Mouse (Mus musculus) embryonic facial prominence, embryonic 10.5 days (tissue): ENCODE results near the gene Fam110a. TPM values are rescaled to one million over a fixed set of nuclear protein-coding genes. Genes with fewer than 3 reads are reported as not detected.

Source experiments
- DNase-seq: peaks from one replicate; pipeline ENCODE4 v3.0.0-alpha.2; 2017; ENCODE audit warnings: low spot score
- H3K27ac ChIP-seq: fragments of 300-500 bp; sonication (generic); replicated peaks from 2 replicates; pipeline ENCODE4 v1.5.1; 2016; ENCODE audit warnings: mild to moderate bottlenecking
- H3K27me3 ChIP-seq: fragments of 300-500 bp; sonication (generic); replicated peaks from 2 replicates; pipeline ENCODE4 v1.6.1; 2016; ENCODE audit warnings: low read depth, mild to moderate bottlenecking; ENCODE audit not compliant: poor library complexity, severe bottlenecking
- H3K36me3 ChIP-seq: fragments of 300-500 bp; sonication (generic); replicated peaks from 2 replicates; pipeline ENCODE4 v1.6.1; 2016; ENCODE audit warnings: mild to moderate bottlenecking, moderate library complexity
- H3K4me1 ChIP-seq: fragments of 300-500 bp; sonication (generic); 2 replicates; pipeline ENCODE4 v1.6.1; 2016
- H3K4me3 ChIP-seq: fragments of 300-500 bp; sonication (generic); 2 replicates; pipeline ENCODE4 v1.5.1; 2016; ENCODE audit warnings: mild to moderate bottlenecking, moderate library complexity
- H3K9me3 ChIP-seq: fragments of 300-500 bp; sonication (generic); 2 replicates; pipeline ENCODE4 v1.6.1; 2016; ENCODE audit warnings: mild to moderate bottlenecking
- WGBS: fragments of 180-500 bp; shearing (Covaris S2); methylation state at CpG from one replicate; pipeline ENCODE4 v1.1.7; 2016; 5-methylcytosine and 5-hydroxymethylcytosine counted together
- polyA plus RNA-seq: library from polyadenylated mRNA; unstranded; fragments of >200 nt; fragmentation: Nextera tagmentation; extraction: Ambion mirVana; gene quantifications from 2 replicates; pipeline ENCODE4 v1.2.1, GENCODE M21; 2016

The Fam110a gene
- polyA plus RNA-seq, 1 experiment from 2014 or later, result 48.4 TPM

DNA sequence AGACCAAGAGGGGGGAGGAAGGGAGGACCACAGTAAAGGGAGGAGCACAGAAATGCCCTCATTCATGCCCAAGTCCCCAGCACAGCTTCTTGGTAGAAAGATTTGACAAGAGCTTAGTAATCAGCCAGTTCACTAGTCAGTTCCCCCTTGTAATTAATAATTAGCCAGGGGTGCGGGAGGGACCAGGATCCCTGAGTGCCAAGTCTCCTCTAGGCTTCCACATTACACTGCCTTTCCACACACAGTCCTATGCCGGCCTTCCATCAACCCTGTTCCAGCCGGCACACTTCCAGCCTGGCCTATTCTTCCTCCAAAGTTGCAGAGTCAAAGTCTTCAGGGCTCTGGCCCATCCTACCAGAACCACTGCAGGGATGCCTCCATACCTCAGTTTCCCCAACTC is 4.0 kb downstream of the Fam110a start:
- H3K27ac ChIP-seq, result no peak overlapping the region
- no peak overlapping the region for H3K4me3 ChIP-seq
- peaks cover 48% of the 10 kb centered on the region for H3K27me3 ChIP-seq
- peaks cover 16% of the 10 kb centered on the region; the same call in 1 of the 2 replicates for H3K36me3 ChIP-seq
- no peak for DNase-seq
- 90% methylated on average over 3 of the region's 3 CpGs for WGBS
- H3K4me1 ChIP-seq, result peaks cover 83% of the 10 kb centered on the region
- H3K9me3 ChIP-seq, result no peaks in the 10 kb centered on the region

DNA sequence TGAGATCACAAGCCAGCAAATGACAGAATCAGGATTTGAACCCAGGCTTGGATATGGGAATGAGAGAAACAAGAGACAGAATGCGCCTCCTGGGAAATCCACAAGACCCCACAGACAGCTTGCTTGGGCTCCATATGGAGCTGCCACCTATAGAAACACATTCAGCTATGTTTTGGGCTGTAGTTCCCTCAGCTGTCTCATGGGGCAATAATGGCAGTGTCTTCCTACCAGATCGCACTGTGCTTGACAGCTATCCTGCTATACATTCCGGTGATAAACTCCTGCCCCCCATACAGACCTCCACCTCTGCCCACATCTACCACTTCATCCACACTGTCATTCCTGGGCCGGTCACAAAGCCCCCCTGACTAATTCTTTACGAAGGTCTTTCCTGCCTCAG is 4.7 kb downstream of the Fam110a start:
- no peak overlapping the region for H3K4me3 ChIP-seq
- WGBS, result 89% methylated on average over 5 of the region's 5 CpGs
- peaks cover 86% of the 10 kb centered on the region for H3K4me1 ChIP-seq
- H3K27me3 ChIP-seq, result peaks cover 48% of the 10 kb centered on the region
- H3K9me3 ChIP-seq, result no peaks in the 10 kb centered on the region
- no peak for DNase-seq
- peaks cover 18% of the 10 kb centered on the region for H3K36me3 ChIP-seq
- H3K27ac ChIP-seq, result no peak overlapping the region

DNA sequence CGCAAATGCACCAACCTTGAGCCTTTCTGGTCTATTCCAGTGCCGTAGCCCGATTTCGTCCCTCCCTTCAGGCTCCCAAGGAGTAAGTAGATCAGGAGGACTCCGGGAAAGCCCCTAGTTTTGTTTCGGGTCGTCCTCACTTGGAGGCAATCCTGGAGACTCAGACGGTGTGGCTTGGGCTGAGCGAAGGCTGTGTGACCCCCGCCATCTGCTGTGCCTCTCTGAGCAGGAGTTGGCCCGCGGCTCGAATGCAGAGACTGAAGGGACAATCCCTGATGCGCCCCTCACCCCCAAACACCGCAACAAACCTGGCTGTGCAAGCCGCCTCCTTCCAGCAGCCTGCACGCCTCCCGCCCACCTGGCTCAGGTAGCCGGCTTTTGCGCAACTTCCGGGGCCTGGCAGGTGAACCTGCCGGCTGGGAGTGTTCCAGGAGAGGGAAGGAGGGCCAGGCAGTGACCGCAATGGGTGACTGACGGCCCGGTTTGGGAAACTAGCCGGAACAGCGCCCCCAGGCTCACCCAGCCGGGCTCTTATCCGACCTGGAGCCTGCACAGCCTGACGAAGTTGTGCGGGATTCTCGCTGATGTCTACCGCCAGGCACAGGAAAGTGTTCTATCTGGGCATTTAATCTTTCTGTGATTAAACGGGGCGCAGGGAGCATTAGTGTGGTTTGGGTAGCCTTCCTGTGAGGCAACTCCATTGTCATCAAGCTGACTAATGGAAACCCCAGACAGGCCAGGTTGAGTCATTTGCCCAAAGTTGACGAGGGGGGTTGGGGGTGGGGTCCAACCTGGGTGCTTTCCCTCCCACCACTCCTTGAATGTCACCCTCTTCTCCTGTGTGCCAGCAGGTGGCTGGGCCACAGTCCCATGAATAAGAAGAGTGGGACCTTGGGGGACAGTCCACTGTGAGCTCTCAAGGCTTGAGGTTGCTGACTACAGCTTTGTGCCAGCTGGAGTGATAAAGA is 6.1 kb downstream of the Fam110a start:
- Histone ChIP-seq H3K27me3 (peaks cover 48% of the 10 kb centered on the region), H3K27ac (peak overlapping the region; percentile 78), H3K4me1 (peaks cover 88% of the 10 kb centered on the region), H3K4me3 (peak overlapping the region; percentile 49), H3K36me3 (peaks cover 33% of the 10 kb centered on the region), H3K9me3 (no peaks in the 10 kb centered on the region)
- peak; percentile 64 for DNase-seq
- WGBS, result 5% methylated on average over 36 of the region's 36 CpGs

DNA sequence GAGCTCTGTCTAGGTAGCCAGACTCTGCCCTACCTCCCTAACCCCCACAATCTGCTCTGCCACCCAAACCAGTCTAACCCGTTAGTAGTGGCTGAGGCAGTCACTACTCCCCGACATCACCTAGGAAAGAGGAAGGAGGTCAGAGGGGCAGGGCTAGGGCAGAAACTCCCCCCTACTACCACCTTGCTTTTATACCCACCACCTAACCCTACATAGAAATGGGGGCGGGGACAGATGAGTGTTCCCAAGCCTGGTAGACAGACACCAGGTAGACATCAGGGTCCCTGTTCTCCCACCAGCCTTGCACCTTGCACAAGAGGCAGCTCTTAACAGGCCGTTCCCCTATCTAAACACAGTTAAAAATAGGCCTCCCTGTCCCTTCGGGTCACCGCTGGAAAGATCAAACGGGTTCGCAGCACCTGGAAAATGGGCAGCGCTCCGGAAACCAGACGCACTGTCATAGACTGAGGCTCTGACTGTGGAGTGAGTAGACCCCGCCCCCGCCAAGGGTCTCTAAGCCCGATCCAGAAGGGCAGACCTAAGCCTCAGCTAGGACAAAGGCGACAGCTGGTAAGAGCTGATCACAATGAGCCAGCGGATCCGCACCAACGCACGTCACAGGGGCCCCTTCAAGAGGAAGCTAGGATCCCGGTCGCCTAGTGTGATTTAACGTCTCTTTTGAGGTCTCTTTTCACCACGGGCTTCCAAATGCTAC is 7.0 kb downstream of the Fam110a start:
- 9% methylated on average over 23 of the region's 23 CpGs for WGBS
- peak; percentile 69 for DNase-seq
- Histone ChIP-seq H3K36me3 (peaks cover 41% of the 10 kb centered on the region), H3K4me3 (peak overlapping the region; percentile 49), H3K4me1 (peaks cover 88% of the 10 kb centered on the region), H3K27ac (peak overlapping the region; percentile 78), H3K27me3 (peaks cover 48% of the 10 kb centered on the region), H3K9me3 (no peaks in the 10 kb centered on the region)

DNA sequence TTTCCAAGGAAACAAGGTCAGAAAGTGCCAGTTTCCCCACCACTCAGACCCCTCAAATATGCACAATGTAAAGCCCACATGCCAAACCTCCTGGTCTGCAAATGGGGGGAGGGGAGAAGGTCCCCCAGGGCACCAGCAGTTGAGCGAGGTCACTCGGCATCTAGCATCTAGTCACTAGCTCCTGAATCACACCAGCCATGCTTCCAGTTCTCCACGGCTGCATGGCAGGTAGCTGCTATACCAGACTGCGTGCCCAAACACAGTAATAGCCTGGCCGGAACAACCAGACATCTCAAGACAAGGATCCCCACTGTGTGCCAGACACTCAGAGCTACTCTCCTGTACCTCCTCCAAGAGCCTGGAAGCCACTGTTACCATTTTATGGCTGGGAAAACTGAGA is 8.3 kb downstream of the Fam110a start:
- Histone ChIP-seq H3K9me3 (no peaks in the 10 kb centered on the region), H3K4me1 (peaks cover 87% of the 10 kb centered on the region), H3K36me3 (peaks cover 39% of the 10 kb centered on the region), H3K27ac (no peak overlapping the region), H3K4me3 (no peak overlapping the region), H3K27me3 (peaks cover 48% of the 10 kb centered on the region)
- 80% methylated on average over 5 of the region's 5 CpGs for whole genome bisulfite sequencing
- no peak for DNase-seq

DNA sequence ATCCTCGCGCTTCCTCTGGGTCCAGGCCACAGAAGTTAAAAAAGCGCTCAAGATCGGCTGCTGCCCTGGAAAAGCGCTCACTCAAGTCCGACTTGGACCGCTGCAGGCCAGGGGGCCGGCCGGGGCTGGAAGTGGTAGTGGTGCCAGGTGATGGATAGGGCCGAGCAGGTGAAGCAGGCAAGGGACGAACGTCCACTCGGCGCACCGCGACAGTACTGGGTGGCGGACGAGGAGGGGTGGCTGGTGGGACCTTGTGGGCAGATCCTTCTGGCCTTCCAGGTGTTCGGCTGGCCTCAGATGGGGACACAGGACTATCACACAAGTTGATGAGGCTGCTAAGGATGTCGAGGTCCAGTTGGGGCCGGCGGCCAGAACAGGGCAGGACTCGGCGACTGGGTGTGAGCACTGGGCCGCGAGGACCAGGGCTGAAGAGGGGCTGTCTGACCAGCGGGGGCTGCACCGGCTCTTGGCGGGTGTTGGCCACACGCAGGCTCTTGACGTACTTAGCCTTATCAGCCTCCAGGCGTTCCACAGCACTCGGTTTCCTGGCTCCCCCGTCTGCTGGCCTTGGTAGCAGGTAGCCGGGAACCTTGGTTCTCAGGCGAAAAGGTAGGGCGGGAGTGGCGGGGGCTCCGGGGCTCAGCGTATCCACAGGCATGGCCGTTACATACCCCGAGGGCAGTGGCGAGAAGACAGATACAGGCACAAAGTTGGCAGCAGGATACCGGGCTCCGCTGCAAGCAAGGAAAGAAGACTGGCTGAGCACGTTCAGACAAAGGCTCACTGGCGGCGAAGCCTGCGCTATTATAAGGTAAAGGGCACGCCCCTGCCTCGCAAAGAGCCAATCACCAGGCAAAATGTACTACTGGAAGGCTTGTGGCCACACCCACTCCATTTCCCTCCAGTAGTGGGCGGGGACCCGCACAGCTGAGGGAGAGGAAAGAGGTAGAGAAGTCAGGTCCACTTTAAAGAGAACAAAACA is 9.5 kb downstream of the Fam110a start:
- H3K4me1 ChIP-seq, result peaks cover 78% of the 10 kb centered on the region

DNA sequence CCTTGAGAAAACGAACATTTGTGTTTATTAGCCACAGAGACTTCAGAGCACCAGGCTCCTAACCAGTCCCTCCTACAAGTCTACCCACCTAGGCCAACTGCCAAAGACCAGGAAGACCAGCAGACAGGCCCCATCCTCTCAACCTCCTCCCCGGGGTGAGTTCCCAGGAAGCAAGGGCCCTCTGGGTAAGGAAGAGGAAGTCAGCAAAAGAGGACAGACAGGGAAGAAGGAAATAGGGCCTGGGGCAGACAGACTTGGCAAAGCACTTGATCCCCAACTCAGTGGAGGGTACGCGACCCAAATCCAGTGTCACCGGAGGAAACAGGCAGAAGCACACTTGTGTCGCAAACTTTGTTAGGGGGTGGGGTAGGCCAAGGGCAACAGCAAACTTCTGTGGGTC is 10.6 kb downstream of the Fam110a start:
- H3K27me3 ChIP-seq, result peaks cover 42% of the 10 kb centered on the region
- WGBS, result 94% methylated on average over 6 of the region's 6 CpGs
- DNase-seq, result no peak
- H3K4me3 ChIP-seq, result peak overlapping the region; percentile 58
- peaks cover 82% of the 10 kb centered on the region for H3K4me1 ChIP-seq
- H3K27ac ChIP-seq, result peak overlapping the region; percentile 88; the same call in 1 of the 2 replicates
- H3K36me3 ChIP-seq, result peaks cover 34% of the 10 kb centered on the region
- no peaks in the 10 kb centered on the region for H3K9me3 ChIP-seq

More for the DNA sequence above, 9.5 kb downstream of the Fam110a start:
- WGBS, result 49% methylated on average over 53 of the region's 53 CpGs
- Histone ChIP-seq H3K9me3 (no peaks in the 10 kb centered on the region), H3K27me3 (peaks cover 46% of the 10 kb centered on the region), H3K36me3 (peaks cover 34% of the 10 kb centered on the region), H3K27ac (peak overlapping the region; percentile 88), H3K4me3 (peak overlapping the region; percentile 58)
- DNase-seq, result peak; percentile 90

DNA sequence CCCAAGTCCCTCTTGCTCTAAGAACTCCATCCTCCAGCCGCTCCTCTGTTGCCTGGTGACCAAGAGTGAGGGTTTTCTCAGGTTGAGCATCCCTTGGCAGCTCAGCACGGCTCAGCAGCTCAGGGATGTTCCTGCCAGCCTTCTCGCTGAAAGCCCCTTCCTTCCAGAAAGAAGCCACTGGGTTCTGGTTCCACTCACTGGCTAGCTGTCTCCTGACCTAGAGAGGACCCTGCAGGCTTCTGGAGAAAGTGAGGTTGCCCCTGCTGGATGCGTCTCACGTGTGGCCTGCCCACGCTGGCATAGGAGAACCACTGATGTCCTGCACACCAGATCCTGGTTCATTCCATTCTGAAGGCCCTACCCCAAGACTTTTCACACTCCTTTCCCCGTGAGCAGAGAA is 11.0 kb downstream of the Fam110a start:
- Histone ChIP-seq H3K36me3 (peaks cover 34% of the 10 kb centered on the region), H3K4me1 (peaks cover 82% of the 10 kb centered on the region), H3K9me3 (no peaks in the 10 kb centered on the region), H3K4me3 (peak overlapping the region; percentile 58; the same call in 1 of the 2 replicates), H3K27me3 (peaks cover 38% of the 10 kb centered on the region), H3K27ac (peak overlapping the region; percentile 88; the same call in 1 of the 2 replicates)
- no peak for DNase-seq
- 89% methylated on average over 7 of the region's 7 CpGs for WGBS

DNA sequence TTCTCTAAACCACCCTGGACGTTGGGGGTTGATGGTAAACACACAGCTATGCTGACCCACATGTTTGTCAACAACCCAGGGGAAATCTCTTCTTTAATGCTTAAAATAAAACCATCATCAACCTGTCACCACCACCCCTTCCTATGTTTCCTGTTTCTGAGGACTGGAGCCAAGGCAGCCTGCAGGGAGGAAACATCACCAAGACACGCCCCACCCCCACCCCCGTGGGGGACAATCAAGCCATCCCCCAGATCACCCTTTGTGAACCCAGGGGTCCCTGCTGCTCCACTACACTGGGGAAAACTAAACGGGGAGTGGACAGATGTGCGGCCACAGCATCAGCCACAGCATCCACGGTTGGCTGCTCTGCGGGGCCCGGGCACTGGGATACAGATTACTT is 11.6 kb downstream of the Fam110a start:
- Histone ChIP-seq H3K27me3 (peaks cover 38% of the 10 kb centered on the region), H3K9me3 (no peaks in the 10 kb centered on the region), H3K4me3 (peak overlapping the region; percentile 58; the same call in 1 of the 2 replicates), H3K27ac (peak overlapping the region; percentile 80; the same call in 1 of the 2 replicates), H3K4me1 (peaks cover 82% of the 10 kb centered on the region), H3K36me3 (peaks cover 34% of the 10 kb centered on the region)
- 80% methylated on average over 8 of the region's 8 CpGs for WGBS
- no peak for DNase-seq

DNA sequence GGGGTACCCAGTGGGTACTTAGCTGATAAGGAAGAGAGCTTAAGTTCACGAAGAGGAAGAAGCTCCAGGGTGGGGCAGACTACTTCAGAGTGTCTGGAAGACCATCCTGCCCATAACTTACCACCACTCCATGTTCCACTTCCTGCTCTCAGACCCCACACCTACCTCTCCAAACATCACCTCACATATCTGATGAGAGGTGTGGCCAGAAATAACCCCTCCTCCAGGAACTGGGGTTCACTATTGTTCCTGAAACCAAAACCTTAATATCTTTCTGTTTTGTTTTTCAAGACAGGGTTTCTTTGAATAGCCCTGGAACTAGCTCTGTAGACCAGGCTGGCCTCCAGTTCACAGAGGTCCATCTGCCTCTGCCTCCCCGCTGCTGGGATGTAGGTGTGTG is 12.2 kb downstream of the Fam110a start:
- Histone ChIP-seq H3K4me3 (peak overlapping the region; percentile 30; the same call in 1 of the 2 replicates), H3K4me1 (peaks cover 82% of the 10 kb centered on the region), H3K36me3 (peaks cover 34% of the 10 kb centered on the region), H3K27me3 (peaks cover 35% of the 10 kb centered on the region), H3K9me3 (no peaks in the 10 kb centered on the region), H3K27ac (peak overlapping the region; percentile 80)
- 72% methylated on average over 2 of the region's 2 CpGs for WGBS
- DNase-seq, result no peak

DNA sequence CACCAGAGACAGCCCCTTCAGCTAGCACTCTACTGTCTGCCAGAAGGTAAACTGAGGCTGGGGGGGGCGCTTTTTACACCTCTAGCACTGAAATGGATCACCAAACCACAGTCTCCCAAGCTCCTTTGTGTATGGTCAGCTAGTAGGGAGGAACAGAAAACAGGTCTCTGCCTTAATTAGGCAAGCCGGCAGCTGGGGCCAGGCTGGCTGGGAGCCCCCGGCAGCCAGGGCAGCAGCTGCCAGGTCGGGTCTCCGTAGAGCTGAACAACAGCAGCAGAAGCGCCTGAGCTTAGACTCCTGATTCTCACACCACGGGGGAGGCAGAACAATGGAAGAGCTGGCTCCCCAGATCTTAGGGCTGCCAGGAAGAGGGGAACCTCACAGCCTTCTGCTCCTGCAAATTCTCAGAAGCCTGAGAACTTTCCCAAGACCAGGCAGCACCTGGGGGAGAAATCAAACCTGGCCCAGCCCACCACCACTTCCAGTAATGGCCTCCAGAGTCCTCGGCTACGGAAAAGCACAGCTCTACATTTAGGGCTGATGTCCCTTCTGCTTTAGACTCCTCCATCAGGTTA is 12.8 kb downstream of the Fam110a start:
- H3K4me3 ChIP-seq, result peak overlapping the region; percentile 30; the same call in 1 of the 2 replicates
- peak; percentile 50 for DNase-seq
- peaks cover 31% of the 10 kb centered on the region for H3K36me3 ChIP-seq
- no peaks in the 10 kb centered on the region for H3K9me3 ChIP-seq
- H3K4me1 ChIP-seq, result peaks cover 82% of the 10 kb centered on the region
- 25% methylated on average over 9 of the region's 9 CpGs for WGBS
- peak overlapping the region; percentile 80 for H3K27ac ChIP-seq
- H3K27me3 ChIP-seq, result peaks cover 30% of the 10 kb centered on the region
